ENCODE assay signal across 23 mouse cellular contexts in genomic region chr10:108283837-108284236, GRCm38 (mm10). TPM values are rescaled to one million over a fixed set of nuclear protein-coding genes. Genes with fewer than 3 reads are reported as not detected.
DNase-seq lines count a peak whose midpoint lies in the region; ATAC-seq and TF ChIP-seq lines count a peak whose summit lies in the region.
"Had no signal": no experiment of that assay in that cellular context is flagged by ENCODE, and none has a peak within 500 bp of the region (broad histone marks: within the 10 kb centered on the region; RNA-seq: fewer than 3 reads in every experiment).

No protein-coding gene starts in this region.

- no peak overlapping the region for H3K4me3 ChIP-seq in forebrain, postnatal 0 days (ENCODE audit: low read depth, low read length)
- no peak overlapping the region for H3K4me3 ChIP-seq in forebrain, embryonic 13.5 days
- H3K4me3 ChIP-seq in hindbrain, embryonic 14.5 days (replicated peaks; ENCODE audit: low read length): no peak overlapping the region
- no peak overlapping the region for H3K4me3 ChIP-seq in hindbrain, embryonic 16.5 days (ENCODE audit: low read length)
- H3K4me3 ChIP-seq in neural tube, embryonic 15.5 days (replicated peaks): no peak overlapping the region
- H3K4me3 ChIP-seq in midbrain, embryonic 14.5 days (replicated peaks; ENCODE audit: low read depth, low read length): no peak overlapping the region
- H3K4me3 ChIP-seq: embryonic facial prominence, embryonic 10.5 days; forebrain, embryonic 15.5 days; gastrocnemius, adult 2 months; heart, embryonic 13.5 days; hindbrain, embryonic 15.5 days had no signal

- ATAC-seq in forebrain, postnatal 0 days: peak; percentile 52
- ATAC-seq in forebrain, embryonic 13.5 days: no peak
- ATAC-seq in hindbrain, embryonic 14.5 days (ENCODE audit: low FRiP score): no peak
- ATAC-seq in hindbrain, embryonic 16.5 days: no peak
- peak; percentile 42 for ATAC-seq in neural tube, embryonic 15.5 days (ENCODE audit: low FRiP score)
- ATAC-seq in midbrain, embryonic 14.5 days (ENCODE audit: low FRiP score, low TSS enrichment): no peak
- ATAC-seq: forebrain, embryonic 15.5 days; inflammation-experienced regulatory T-cells, adult 6 months; intestine, postnatal 0 days had no signal

- no peak for TF ChIP-seq CTCF in forebrain, postnatal 0 days (IDR thresholded peaks at IDR 0.05; ENCODE audit: low read depth)

- H3K4me1 ChIP-seq in forebrain, postnatal 0 days (ENCODE audit: insufficient read depth): no peaks in the 10 kb centered on the region
- no peaks in the 10 kb centered on the region for H3K4me1 ChIP-seq in forebrain, embryonic 13.5 days
- H3K4me1 ChIP-seq in hindbrain, embryonic 14.5 days (replicated peaks; ENCODE audit: control insufficient read depth, insufficient read depth, low read length): no peaks in the 10 kb centered on the region; the same call in 1 of the 2 replicates
- H3K4me1 ChIP-seq in hindbrain, embryonic 16.5 days (ENCODE audit: control insufficient read depth, insufficient read depth, low read depth, low read length): no peaks in the 10 kb centered on the region
- H3K4me1 ChIP-seq in neural tube, embryonic 15.5 days: peaks cover 5% of the 10 kb centered on the region; the same call in 1 of the 2 replicates
- H3K4me1 ChIP-seq in midbrain, embryonic 14.5 days (ENCODE audit: control insufficient read depth, insufficient read depth, low read length): 0 out of 2 replicates have a peak, but pooled peaks cover 4% of the 10 kb centered on the region
- H3K4me1 ChIP-seq: embryonic facial prominence, embryonic 10.5 days; forebrain, embryonic 15.5 days; hindbrain, embryonic 15.5 days had no signal

- no peaks in the 10 kb centered on the region for H3K9me3 ChIP-seq in forebrain, postnatal 0 days (ENCODE audit: low read length)
- H3K9me3 ChIP-seq in forebrain, embryonic 13.5 days (replicated peaks): no peaks in the 10 kb centered on the region
- H3K9me3 ChIP-seq in hindbrain, embryonic 14.5 days (ENCODE audit: control insufficient read depth, low read length): no peaks in the 10 kb centered on the region
- H3K9me3 ChIP-seq in hindbrain, embryonic 16.5 days (ENCODE audit: control insufficient read depth, low read length): no peaks in the 10 kb centered on the region
- H3K9me3 ChIP-seq in neural tube, embryonic 15.5 days (replicated peaks): no peaks in the 10 kb centered on the region
- no peaks in the 10 kb centered on the region for H3K9me3 ChIP-seq in midbrain, embryonic 14.5 days (ENCODE audit: control insufficient read depth, low read length)
- H3K9me3 ChIP-seq: embryonic facial prominence, embryonic 10.5 days; forebrain, embryonic 15.5 days; G1E; heart, embryonic 13.5 days; hindbrain, embryonic 15.5 days had no signal

- H3K9ac ChIP-seq in forebrain, postnatal 0 days: no peak overlapping the region
- H3K9ac ChIP-seq in forebrain, embryonic 13.5 days: no peak overlapping the region
- H3K9ac ChIP-seq in hindbrain, embryonic 14.5 days: no peak overlapping the region
- no peak overlapping the region for H3K9ac ChIP-seq in hindbrain, embryonic 16.5 days (ENCODE audit: low read depth, low read length)
- no peak overlapping the region for H3K9ac ChIP-seq in neural tube, embryonic 15.5 days (replicated peaks)
- no peak overlapping the region for H3K9ac ChIP-seq in midbrain, embryonic 14.5 days (replicated peaks; ENCODE audit: low read length)
- H3K9ac ChIP-seq: forebrain, embryonic 15.5 days; heart, embryonic 13.5 days; hindbrain, embryonic 15.5 days had no signal

- H3K4me2 ChIP-seq in forebrain, postnatal 0 days (ENCODE audit: low read depth): no peak overlapping the region
- H3K4me2 ChIP-seq in forebrain, embryonic 13.5 days: no peak overlapping the region
- H3K4me2 ChIP-seq in hindbrain, embryonic 14.5 days (replicated peaks): no peak overlapping the region
- no peak overlapping the region for H3K4me2 ChIP-seq in hindbrain, embryonic 16.5 days (ENCODE audit: low read length)
- no peak overlapping the region for H3K4me2 ChIP-seq in neural tube, embryonic 15.5 days
- H3K4me2 ChIP-seq in midbrain, embryonic 14.5 days (ENCODE audit: low read length): no peak overlapping the region
- H3K4me2 ChIP-seq: forebrain, embryonic 15.5 days; heart, embryonic 13.5 days; hindbrain, embryonic 15.5 days had no signal

- peaks cover 9% of the 10 kb centered on the region for H3K36me3 ChIP-seq in forebrain, postnatal 0 days (ENCODE audit: insufficient read depth)
- peaks cover 20% of the 10 kb centered on the region for H3K36me3 ChIP-seq in forebrain, embryonic 13.5 days (ENCODE audit: poor library complexity, severe bottlenecking)
- peaks cover 23% of the 10 kb centered on the region for H3K36me3 ChIP-seq in hindbrain, embryonic 14.5 days (replicated peaks; ENCODE audit: control insufficient read depth, insufficient read depth)
- H3K36me3 ChIP-seq in hindbrain, embryonic 16.5 days (ENCODE audit: control insufficient read depth, insufficient read depth, low read length): 0 out of 2 replicates have a peak, but pooled peaks cover 3% of the 10 kb centered on the region
- peaks cover 8% of the 10 kb centered on the region for H3K36me3 ChIP-seq in neural tube, embryonic 15.5 days
- H3K36me3 ChIP-seq in midbrain, embryonic 14.5 days (ENCODE audit: control insufficient read depth, insufficient read depth, low read length): peaks cover 18% of the 10 kb centered on the region

- no peak overlapping the region for H3K27ac ChIP-seq in forebrain, postnatal 0 days (ENCODE audit: low read depth, low read length)
- no peak overlapping the region for H3K27ac ChIP-seq in forebrain, embryonic 13.5 days
- peak overlapping the region; percentile 38; the same call in 1 of the 2 replicates for H3K27ac ChIP-seq in hindbrain, embryonic 14.5 days
- no peak overlapping the region for H3K27ac ChIP-seq in hindbrain, embryonic 16.5 days (ENCODE audit: low read depth, low read length)
- peak overlapping the region; percentile 66; the same call in 1 of the 2 replicates for H3K27ac ChIP-seq in neural tube, embryonic 15.5 days (replicated peaks)
- H3K27ac ChIP-seq in midbrain, embryonic 14.5 days (replicated peaks; ENCODE audit: low read depth, low read length): no peak overlapping the region
- H3K27ac ChIP-seq: embryonic facial prominence, embryonic 10.5 days; forebrain, embryonic 15.5 days; gastrocnemius, adult 2 months; heart, embryonic 13.5 days; hindbrain, embryonic 15.5 days had no signal

- H3K27me3 ChIP-seq in forebrain, postnatal 0 days (ENCODE audit: insufficient read depth, low read length): no peaks in the 10 kb centered on the region
- H3K27me3 ChIP-seq in forebrain, embryonic 13.5 days: no peaks in the 10 kb centered on the region
- no peaks in the 10 kb centered on the region for H3K27me3 ChIP-seq in hindbrain, embryonic 14.5 days (ENCODE audit: control insufficient read depth, insufficient read depth, low read length)
- H3K27me3 ChIP-seq in hindbrain, embryonic 16.5 days (replicated peaks; ENCODE audit: control insufficient read depth, insufficient read depth, low read length): no peaks in the 10 kb centered on the region
- no peaks in the 10 kb centered on the region for H3K27me3 ChIP-seq in neural tube, embryonic 15.5 days (replicated peaks)
- no peaks in the 10 kb centered on the region for H3K27me3 ChIP-seq in midbrain, embryonic 14.5 days (ENCODE audit: control insufficient read depth, insufficient read depth, low read length)
- H3K27me3 ChIP-seq: forebrain, embryonic 15.5 days; heart, embryonic 13.5 days; hindbrain, embryonic 15.5 days had no signal

- no peak for DNase-seq in forebrain, postnatal 0 days
- DNase-seq in hindbrain, embryonic 14.5 days (ENCODE audit: low spot score): no peak
- no peak for DNase-seq in neural tube, embryonic 10.5 days (ENCODE audit: extremely low spot score, low spot score)
- no peak for DNase-seq in midbrain, embryonic 14.5 days
- DNase-seq: adrenal gland, adult 8-10 months; adrenal gland, postnatal 36 days; B cell, adult 2 months; cerebellum, adult 2 months; cerebellum, postnatal 10 days; gastrocnemius, adult 2 months; gastrocnemius, postnatal 25 days; heart, postnatal 4 days had no signal

- WGBS in forebrain, postnatal 0 days: 63% methylated on average over 4 of the region's 4 CpGs
- 89% methylated on average over 4 of the region's 4 CpGs for WGBS in forebrain, embryonic 13.5 days
- 75% methylated on average over 4 of the region's 4 CpGs for WGBS in hindbrain, embryonic 14.5 days
- WGBS in hindbrain, embryonic 16.5 days: 76% methylated on average over 4 of the region's 4 CpGs
- 51% methylated on average over 4 of the region's 4 CpGs for WGBS in neural tube, embryonic 15.5 days
- 90% methylated on average over 4 of the region's 4 CpGs for WGBS in midbrain, embryonic 14.5 days

RNA-seq across cellular contexts. Expression of gene Pawr, which starts 48.1 kb away (rescaled TPM):
- total RNA-seq in forebrain, postnatal 0 days (2014; rRNA removed): 2.7 and 5.0 TPM in 2 replicates
- 2.2 and 3.0 TPM in 2 replicates for polyA plus RNA-seq in forebrain, postnatal 0 days (2015; fragmentation: Nextera tagmentation; extraction: Ambion mirVana)
- 4.3 and 4.7 TPM in 2 replicates for polyA plus RNA-seq in forebrain, embryonic 13.5 days (2015; fragmentation: Nextera tagmentation; extraction: Ambion mirVana)
- polyA plus RNA-seq in hindbrain, embryonic 14.5 days (2014; fragmentation: Nextera tagmentation; extraction: Ambion mirVana): 4.3 and 4.9 TPM in 2 replicates
- polyA plus RNA-seq in hindbrain, embryonic 16.5 days (2015; fragmentation: Nextera tagmentation; extraction: Ambion mirVana): 2.3 and 2.8 TPM in 2 replicates
- polyA plus RNA-seq in neural tube, embryonic 15.5 days (2015; fragmentation: Nextera tagmentation; extraction: Ambion mirVana): 2.9 and 3.3 TPM in 2 replicates
- polyA plus RNA-seq in midbrain, embryonic 14.5 days (2014; fragmentation: Nextera tagmentation; extraction: Ambion mirVana): 2.2 and 2.7 TPM in 2 replicates
- total RNA-seq: granulocyte monocyte progenitor cell, adult 5-6 weeks had no signal

Comparison
In these comparisons a context has a peak if more than half of its experiments do, and no peak if none do; other contexts are left out.
1. ATAC-seq: peak in forebrain, postnatal 0 days (single experiment) and neural tube, embryonic 15.5 days (single experiment); none in forebrain, embryonic 13.5 days (single experiment), hindbrain, embryonic 14.5 days (single experiment), hindbrain, embryonic 16.5 days (single experiment) and midbrain, embryonic 14.5 days (single experiment).
2. H3K27ac ChIP-seq: peak in hindbrain, embryonic 14.5 days (single experiment) and neural tube, embryonic 15.5 days (single experiment); none in forebrain, postnatal 0 days (single experiment), forebrain, embryonic 13.5 days (single experiment), hindbrain, embryonic 16.5 days (single experiment) and midbrain, embryonic 14.5 days (single experiment).